Mouse (Mus musculus) olfactory bulb, adult 2 months (tissue): Measurements from ENCODE around the gene Prmt9.

Experiments
- CTCF ChIP-seq: fragments of 200-500 bp; IDR thresholded peaks from 2 replicates; pipeline ENCODE4 v1.5.1; 2012; ENCODE audit warnings: low read depth, mild to moderate bottlenecking, low read length, moderate library complexity; ENCODE audit not compliant: insufficient read depth
- POLR2A ChIP-seq: fragments of 200-500 bp; IDR thresholded peaks from 2 replicates; pipeline ENCODE4 v1.6.1; 2012; ENCODE audit warnings: mild to moderate bottlenecking, low read depth, low read length, moderate library complexity; ENCODE audit not compliant: insufficient read depth

DNA sequence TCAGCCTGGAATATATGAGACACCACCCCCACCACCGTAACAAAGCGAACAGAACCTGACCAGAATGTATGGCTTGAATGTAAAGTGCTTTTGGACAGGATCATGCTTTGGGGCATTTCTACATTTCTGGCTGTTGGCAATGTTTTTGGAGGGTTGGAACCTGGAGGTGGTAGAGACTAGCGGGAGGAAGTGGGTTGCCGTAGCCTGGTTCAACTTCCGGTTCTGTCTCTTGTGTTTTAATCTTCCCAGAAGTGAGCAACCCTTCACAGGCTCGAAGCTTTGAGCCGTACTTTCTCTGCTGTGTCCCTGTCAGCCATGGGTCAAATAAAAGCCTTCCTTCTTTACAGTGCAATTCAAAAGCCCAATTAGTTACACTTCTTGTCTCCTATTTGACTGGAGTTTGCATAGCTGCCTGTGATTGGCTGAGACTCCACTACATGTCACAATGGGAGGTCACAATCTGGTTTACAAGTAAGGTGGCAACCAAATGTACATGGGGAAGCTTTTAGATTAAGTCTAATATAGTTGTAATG is 74.5 kb downstream of the Prmt9 start:
- no peak for TF ChIP-seq POLR2A
- no peak for TF ChIP-seq CTCF
